Mouse (Mus musculus) heart, embryonic 13.5 days (tissue): ENCODE measurements at regions not wholly inside any gene's neighbourhood (a gene's known extent, or its start where the extent isn't known, plus 50 kb on each side); places are given as distances from the start of the nearest gene placed in this dataset.

Source experiments
- ATAC-seq: fragments of 200-750 bp; cut with Nextera tagmentation; 2 replicates; pipeline ENCODE4 v1.8.0; 2017; ENCODE audit warnings: moderate TSS enrichment; ENCODE audit not compliant: insufficient number of reproducible peaks, low FRiP score, low TSS enrichment; ENCODE audit errors: extremely low read depth
- H3K27ac ChIP-seq: fragments of 300-500 bp; sonication (generic); replicated peaks from 2 replicates; pipeline ENCODE4 v1.5.1; 2015; ENCODE audit warnings: moderate library complexity, mild to moderate bottlenecking, inconsistent platforms
- H3K27me3 ChIP-seq: fragments of 300-500 bp; sonication (generic); replicated peaks from 2 replicates; pipeline ENCODE4 v1.6.1; 2015; ENCODE audit warnings: mild to moderate bottlenecking, inconsistent platforms
- H3K36me3 ChIP-seq: fragments of 300-500 bp; sonication (generic); 2 replicates; pipeline ENCODE4 v1.6.1; 2015; ENCODE audit warnings: mild to moderate bottlenecking, inconsistent platforms
- H3K4me1 ChIP-seq: fragments of 300-500 bp; sonication (generic); 2 replicates; pipeline ENCODE4 v1.6.1; 2015; ENCODE audit warnings: inconsistent platforms
- H3K4me2 ChIP-seq: fragments of 300-500 bp; sonication (generic); 2 replicates; pipeline ENCODE4 v1.6.1; 2015; ENCODE audit warnings: inconsistent platforms, mild to moderate bottlenecking, moderate library complexity
- H3K4me3 ChIP-seq: fragments of 300-500 bp; sonication (generic); 2 replicates; pipeline ENCODE4 v1.5.1; 2015; ENCODE audit warnings: moderate library complexity, mild to moderate bottlenecking, inconsistent platforms
- H3K9ac ChIP-seq: fragments of 300-500 bp; sonication (generic); 2 replicates; pipeline ENCODE4 v1.6.1; 2015; ENCODE audit warnings: inconsistent platforms, mild to moderate bottlenecking, moderate library complexity
- H3K9me3 ChIP-seq: fragments of 300-500 bp; sonication (generic); 2 replicates; pipeline ENCODE4 v1.6.1; 2016; ENCODE audit warnings: inconsistent platforms
- WGBS: fragments of 180-500 bp; shearing (Covaris S2); methylation state at CpG from one replicate; pipeline ENCODE4 v1.1.7; 2015; ENCODE audit warnings: mixed read lengths; 5-methylcytosine and 5-hydroxymethylcytosine counted together

DNA sequence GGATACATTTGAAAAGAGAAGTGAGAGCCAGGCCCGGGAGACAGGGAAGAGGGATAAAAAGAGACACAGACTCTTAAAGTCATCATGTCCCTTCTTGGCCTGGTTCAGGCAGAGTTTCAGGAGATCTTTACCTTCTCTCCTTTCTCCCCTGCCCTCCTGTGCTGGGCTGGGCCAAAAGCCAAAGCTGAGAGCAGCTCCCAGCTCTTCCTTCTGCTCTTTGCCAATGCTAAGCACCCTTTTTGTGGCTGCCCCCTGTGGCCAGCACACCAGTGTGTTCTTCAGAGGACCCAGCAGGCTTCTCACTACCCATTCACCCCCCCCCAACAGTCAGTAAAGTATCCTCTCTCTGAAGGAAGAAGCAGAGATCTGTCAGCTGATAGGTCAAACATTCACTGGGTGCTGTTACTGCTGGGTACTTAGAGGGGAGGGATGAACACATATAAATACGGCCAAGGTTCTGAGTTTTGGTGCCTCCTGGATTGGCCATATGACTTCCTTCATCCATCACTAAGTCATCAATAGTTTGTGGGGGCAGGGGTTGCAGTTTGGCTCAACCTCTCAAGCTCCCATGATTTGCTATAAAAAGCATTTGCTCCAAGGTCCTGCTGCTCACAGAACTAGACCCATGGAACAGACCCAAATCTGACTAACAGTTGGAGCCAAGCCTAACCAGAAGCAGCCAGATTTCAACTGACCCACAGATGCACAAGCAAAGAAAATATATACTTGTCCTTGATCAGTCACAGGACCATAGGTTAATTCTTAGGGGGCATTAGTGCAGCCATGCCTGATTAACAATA is 87.7 kb upstream of the Spdye4c start:
- H3K27me3 ChIP-seq, result no peaks in the 10 kb centered on the region; the same call in 1 of the 2 replicates
- H3K4me2 ChIP-seq, result no peak overlapping the region
- peaks cover 26% of the 10 kb centered on the region for H3K4me1 ChIP-seq
- 0 out of 2 replicates have a peak overlapping the region, but pooled peaks have one; percentile 12 for H3K27ac ChIP-seq
- peaks cover 6% of the 10 kb centered on the region; the same call in 1 of the 2 replicates for H3K9me3 ChIP-seq
- H3K9ac ChIP-seq, result no peak overlapping the region
- ATAC-seq, result no peak
- 62% methylated on average over 2 of the region's 2 CpGs for WGBS
- no peak overlapping the region for H3K4me3 ChIP-seq
- H3K36me3 ChIP-seq, result no peaks in the 10 kb centered on the region

GRCm38 (mm10) chr2:128507591-128508243 is 83.3 kb upstream of the Spdye4c start:
- 1% methylated on average over 11 of the region's 11 CpGs for WGBS
- Histone ChIP-seq H3K4me1 (peaks cover 42% of the 10 kb centered on the region), H3K27ac (peak overlapping the region; percentile 87), H3K27me3 (no peaks in the 10 kb centered on the region), H3K9ac (0 out of 2 replicates have a peak overlapping the region, but pooled peaks have one; percentile 41), H3K36me3 (no peaks in the 10 kb centered on the region), H3K4me3 (peak overlapping the region; percentile 27), H3K9me3 (no peaks in the 10 kb centered on the region), H3K4me2 (peak overlapping the region; percentile 58)
- ATAC-seq, result peak; percentile 76; the same call in 1 of the 2 replicates

DNA sequence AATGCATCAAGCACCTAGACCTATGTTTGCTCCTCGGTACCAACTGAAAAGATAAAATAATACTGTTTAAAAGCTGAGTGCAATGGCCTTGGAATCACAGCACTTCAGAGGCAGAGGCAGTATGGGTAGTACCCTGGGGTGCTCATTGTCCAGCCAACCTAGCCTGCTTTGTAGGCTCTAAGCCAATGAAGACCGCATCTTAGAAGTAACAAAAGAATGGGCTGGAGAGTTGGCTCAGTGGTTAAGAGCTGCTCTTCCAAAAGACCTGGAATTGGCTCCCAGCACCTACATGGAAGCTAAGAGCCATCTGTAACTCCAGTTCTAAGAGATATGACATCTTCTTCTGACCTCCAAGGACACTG is 82.8 kb upstream of the Spdye4c start:
- Histone ChIP-seq H3K4me3 (peak overlapping the region; percentile 27; the same call in 1 of the 2 replicates), H3K9ac (no peak overlapping the region), H3K27ac (peak overlapping the region; percentile 87), H3K36me3 (no peaks in the 10 kb centered on the region), H3K4me1 (peaks cover 43% of the 10 kb centered on the region), H3K9me3 (no peaks in the 10 kb centered on the region), H3K27me3 (no peaks in the 10 kb centered on the region), H3K4me2 (peak overlapping the region; percentile 58)
- no peak for ATAC-seq
- 35% methylated on average over 2 of the region's 2 CpGs for WGBS

GRCm38 (mm10) chr2:128511291-128511690 is 79.7 kb upstream of the Spdye4c start:
- no peak overlapping the region for H3K4me3 ChIP-seq
- peaks cover 52% of the 10 kb centered on the region for H3K4me1 ChIP-seq
- H3K9me3 ChIP-seq, result no peaks in the 10 kb centered on the region
- no peak overlapping the region for H3K27ac ChIP-seq
- WGBS, result 64% methylated on average over 6 of the region's 6 CpGs
- H3K9ac ChIP-seq, result no peak overlapping the region
- H3K4me2 ChIP-seq, result no peak overlapping the region
- no peaks in the 10 kb centered on the region for H3K36me3 ChIP-seq
- ATAC-seq, result no peak
- no peaks in the 10 kb centered on the region; the same call in 1 of the 2 replicates for H3K27me3 ChIP-seq

DNA sequence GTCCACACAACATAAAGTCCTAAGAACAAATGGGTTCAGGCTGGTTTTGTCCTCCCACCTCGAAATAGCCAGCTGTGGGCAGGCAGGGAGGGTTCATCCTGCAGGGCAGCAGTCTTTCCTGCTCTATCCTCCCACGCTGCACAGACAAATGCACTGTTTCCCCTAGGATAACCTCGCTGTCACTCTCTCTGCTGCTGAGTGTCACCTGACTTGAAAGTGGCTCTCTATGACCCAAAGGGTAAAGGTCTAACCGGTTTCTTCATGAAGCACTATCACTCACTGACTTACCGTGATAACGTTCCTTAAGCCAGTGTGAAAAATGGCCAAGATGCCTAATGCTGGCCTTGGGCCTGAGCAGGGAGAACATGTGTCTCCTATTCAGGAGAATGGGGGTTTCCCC is 78.2 kb upstream of the Spdye4c start:
- Histone ChIP-seq H3K27me3 (peaks cover 9% of the 10 kb centered on the region), H3K27ac (no peak overlapping the region), H3K4me1 (peaks cover 41% of the 10 kb centered on the region), H3K4me3 (no peak overlapping the region), H3K4me2 (no peak overlapping the region), H3K9me3 (no peaks in the 10 kb centered on the region), H3K36me3 (no peaks in the 10 kb centered on the region), H3K9ac (no peak overlapping the region)
- WGBS, result 42% methylated on average over 6 of the region's 6 CpGs
- no peak for ATAC-seq

DNA sequence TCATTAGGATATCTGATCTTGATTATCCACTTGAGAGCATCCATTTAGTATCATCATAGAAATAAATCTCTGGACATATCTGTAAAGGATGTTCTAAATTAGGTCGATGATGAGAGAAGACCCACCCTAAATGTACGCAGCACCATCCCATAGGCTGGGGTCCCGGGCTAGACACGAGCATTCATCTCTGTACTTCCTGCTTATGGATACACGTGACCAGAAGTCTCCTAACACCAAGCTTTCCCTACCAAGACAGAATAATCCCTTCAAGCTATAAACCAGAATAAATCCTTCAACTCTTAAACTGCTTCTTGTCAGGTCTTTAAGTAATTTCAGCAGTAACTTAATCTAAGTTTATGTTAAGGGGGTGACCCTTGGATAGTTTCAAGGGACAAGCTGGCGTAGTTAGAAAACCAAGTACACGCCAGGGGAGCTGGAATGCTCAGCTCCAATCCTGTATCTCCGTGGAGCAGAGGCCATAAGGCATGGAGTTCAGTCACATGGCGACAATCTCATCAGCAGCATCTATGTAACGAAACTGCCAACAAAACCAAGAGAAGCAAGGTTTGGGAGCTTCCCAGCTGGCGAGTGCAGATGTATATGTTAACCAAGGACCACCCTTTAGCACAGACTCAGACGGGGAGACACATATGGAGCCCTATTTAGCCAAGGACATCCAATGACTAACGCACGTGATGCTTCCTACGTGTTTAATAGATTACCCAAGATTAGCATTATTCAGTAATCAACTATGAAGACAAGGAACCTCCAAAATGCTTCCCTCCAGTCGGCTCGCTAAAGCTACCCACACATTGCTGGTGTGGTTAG is 76.3 kb upstream of the Spdye4c start:
- no peak overlapping the region for H3K9ac ChIP-seq
- H3K9me3 ChIP-seq, result no peaks in the 10 kb centered on the region
- H3K4me1 ChIP-seq, result peaks cover 31% of the 10 kb centered on the region
- no peak overlapping the region for H3K4me3 ChIP-seq
- WGBS, result 75% methylated on average over 17 of the region's 17 CpGs
- peaks cover 9% of the 10 kb centered on the region for H3K27me3 ChIP-seq
- ATAC-seq, result no peak
- H3K27ac ChIP-seq, result no peak overlapping the region
- H3K36me3 ChIP-seq, result no peaks in the 10 kb centered on the region
- no peak overlapping the region for H3K4me2 ChIP-seq

DNA sequence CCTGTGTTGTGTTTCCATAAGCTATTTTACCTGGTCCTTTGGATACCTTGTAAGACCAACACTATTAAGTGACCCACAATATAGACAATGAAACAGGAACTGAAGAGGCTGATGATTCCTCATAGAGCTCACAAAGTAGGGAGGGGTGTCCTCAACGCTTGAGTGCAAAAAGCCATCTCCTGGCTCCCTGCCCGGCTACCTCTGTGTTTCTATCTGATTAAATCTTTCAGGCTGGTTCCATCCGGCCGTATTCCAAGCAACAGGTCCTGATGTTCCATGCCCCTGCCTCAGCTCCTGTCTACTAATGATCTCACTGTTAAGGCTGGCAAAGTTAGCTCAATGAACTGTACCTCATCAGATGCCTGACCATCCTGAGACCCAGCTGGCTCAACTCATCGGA is 75.3 kb upstream of the Spdye4c start:
- H3K27ac ChIP-seq, result 0 out of 2 replicates have a peak overlapping the region, but pooled peaks have one; percentile 20
- 59% methylated on average over 5 of the region's 5 CpGs for WGBS

GRCm38 (mm10) chr2:128516694-128517093 is 74.3 kb upstream of the Spdye4c start:
- Histone ChIP-seq H3K9ac (no peak overlapping the region), H3K4me3 (no peak overlapping the region), H3K36me3 (no peaks in the 10 kb centered on the region), H3K27ac (no peak overlapping the region), H3K4me2 (no peak overlapping the region), H3K4me1 (peaks cover 26% of the 10 kb centered on the region), H3K9me3 (no peaks in the 10 kb centered on the region), H3K27me3 (peaks cover 9% of the 10 kb centered on the region)
- no peak for ATAC-seq
- 76% methylated on average over 9 of the region's 9 CpGs for WGBS

More for the DNA sequence above, 75.3 kb upstream of the Spdye4c start:
- no peak overlapping the region for H3K4me2 ChIP-seq
- no peak overlapping the region for H3K4me3 ChIP-seq
- no peaks in the 10 kb centered on the region for H3K36me3 ChIP-seq
- H3K4me1 ChIP-seq, result peaks cover 31% of the 10 kb centered on the region
- no peaks in the 10 kb centered on the region for H3K9me3 ChIP-seq
- H3K27me3 ChIP-seq, result peaks cover 9% of the 10 kb centered on the region
- H3K9ac ChIP-seq, result no peak overlapping the region
- no peak for ATAC-seq

DNA sequence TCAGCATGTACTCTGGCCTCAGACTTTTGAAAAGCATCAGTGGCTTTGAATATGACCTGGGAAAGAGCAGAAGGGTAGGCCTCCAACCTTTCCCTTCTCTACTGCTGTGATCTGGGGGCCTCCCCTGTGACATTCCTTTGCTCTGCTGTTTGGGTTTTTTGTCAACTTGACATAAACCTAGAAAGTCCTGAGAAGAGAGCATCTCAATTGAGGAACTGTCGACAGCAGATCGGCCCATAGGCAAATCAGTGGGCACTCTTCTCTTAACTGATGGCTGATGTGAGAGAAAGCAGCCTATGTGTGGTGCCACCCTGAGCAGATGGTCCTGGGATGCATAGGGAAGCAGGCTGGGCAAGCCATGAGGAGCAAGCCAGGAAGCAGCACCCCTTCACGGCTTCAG is 72.9 kb upstream of the Spdye4c start:
- H3K9ac ChIP-seq, result no peak overlapping the region
- peaks cover 9% of the 10 kb centered on the region for H3K27me3 ChIP-seq
- H3K36me3 ChIP-seq, result no peaks in the 10 kb centered on the region
- WGBS, result 82% methylated on average over 3 of the region's 3 CpGs
- peaks cover 17% of the 10 kb centered on the region for H3K4me1 ChIP-seq
- no peak overlapping the region for H3K27ac ChIP-seq
- H3K4me2 ChIP-seq, result no peak overlapping the region
- H3K9me3 ChIP-seq, result no peaks in the 10 kb centered on the region
- H3K4me3 ChIP-seq, result no peak overlapping the region
- no peak for ATAC-seq

- H3K4me1 ChIP-seq, result 0 out of 2 replicates have a peak, but pooled peaks cover 4% of the 10 kb centered on the region
- no peak overlapping the region for H3K4me3 ChIP-seq
- H3K27me3 ChIP-seq, result peaks cover 10% of the 10 kb centered on the region; the same call in 1 of the 2 replicates
- H3K36me3 ChIP-seq, result no peaks in the 10 kb centered on the region
- WGBS, result 62% methylated on average over 4 of the region's 4 CpGs
- H3K9ac ChIP-seq, result no peak overlapping the region
- no peak overlapping the region for H3K4me2 ChIP-seq
- no peak overlapping the region for H3K27ac ChIP-seq
- H3K9me3 ChIP-seq, result no peaks in the 10 kb centered on the region
- no peak for ATAC-seq
These were observed 69.1 kb upstream of the Spdye4c start for GRCm38 (mm10) chr2:128521701-128522443.
